Mouse (Mus musculus) spleen, adult 2 months (tissue): ENCODE measurements at regions not wholly inside any gene's neighbourhood (a gene's known extent, or its start where the extent isn't known, plus 50 kb on each side); places are given as distances from the start of the nearest gene placed in this dataset.
A peak's percentile ranks its signal among the peaks of the same experiment; 100 is the strongest.

ENCODE experiments used
- DNase-seq, 2 experiments: peaks; one replicate each; pipeline versions ENCODE4 v3.0.0 to v3.0.0-alpha.2; 2012 to 2021; ENCODE audit warnings: low spot score in 2 of 2, low read depth in 1 of 2
- H3K27ac ChIP-seq: fragments of 200-500 bp; 2 replicates; pipeline ENCODE4 v1.5.1; 2012; ENCODE audit warnings: low read length, inconsistent platforms; ENCODE audit not compliant: insufficient read depth
- H3K27me3 ChIP-seq: fragments of 200-500 bp; 2 replicates; pipeline ENCODE4 v1.6.1; 2012; ENCODE audit warnings: mild to moderate bottlenecking, moderate library complexity, low read length, inconsistent platforms; ENCODE audit not compliant: control insufficient read depth, insufficient read depth
- H3K36me3 ChIP-seq: fragments of 200-500 bp; 2 replicates; pipeline ENCODE4 v1.6.1; 2012; ENCODE audit warnings: mild to moderate bottlenecking, low read length, inconsistent platforms; ENCODE audit not compliant: control insufficient read depth, insufficient read depth
- H3K4me1 ChIP-seq: fragments of 200-500 bp; 2 replicates; pipeline ENCODE4 v1.6.1; 2011; ENCODE audit warnings: inconsistent platforms; ENCODE audit not compliant: control insufficient read depth, insufficient read depth, insufficient read length
- H3K4me3 ChIP-seq: fragments of 200-500 bp; 2 replicates; pipeline ENCODE4 v1.5.1; 2011; ENCODE audit warnings: mild to moderate bottlenecking, inconsistent platforms; ENCODE audit not compliant: insufficient read depth, insufficient read length; ENCODE audit errors: extremely low read depth
- CTCF ChIP-seq: fragments of 200-500 bp; IDR thresholded peaks from 2 replicates; pipeline ENCODE4 v1.5.1; 2011; ENCODE audit warnings: mild to moderate bottlenecking, inconsistent platforms; ENCODE audit not compliant: insufficient read depth, insufficient read length, insufficient replicate concordance; ENCODE audit errors: extremely low read depth
- POLR2A ChIP-seq: fragments of 200-500 bp; IDR thresholded peaks from 2 replicates; pipeline ENCODE4 v1.6.1; 2011; ENCODE audit warnings: low read depth, low read length, inconsistent platforms
- WGBS: fragments of 180-500 bp; shearing (Covaris S2); methylation state at CpG from one replicate; pipeline ENCODE4 v1.1.7; 2018; 5-methylcytosine and 5-hydroxymethylcytosine counted together

GRCm38 (mm10) chr8:125349290-125350025, 220.2 kb downstream of the Sipa1l2 start:
- no peak overlapping the region for H3K27ac ChIP-seq
- DNase-seq: no peak
- 65% methylated on average over 7 of the region's 7 CpGs for WGBS
- no peaks in the 10 kb centered on the region for H3K27me3 ChIP-seq
- no peaks in the 10 kb centered on the region for H3K4me1 ChIP-seq
- H3K4me3 ChIP-seq: no peak overlapping the region
- no peaks in the 10 kb centered on the region for H3K36me3 ChIP-seq
- TF ChIP-seq POLR2A (no peak), CTCF (no peak)

- DNase-seq: no peak
- TF ChIP-seq POLR2A (no peak), CTCF (no peak)
- Histone ChIP-seq H3K4me1 (peaks cover 4% of the 10 kb centered on the region; the same call in 1 of the 2 replicates), H3K4me3 (no peak overlapping the region), H3K27ac (no peak overlapping the region), H3K27me3 (no peaks in the 10 kb centered on the region), H3K36me3 (no peaks in the 10 kb centered on the region)
- WGBS: 86% methylated on average over 8 of the region's 8 CpGs
These were observed 223.4 kb downstream of the Sipa1l2 start for GRCm38 (mm10) chr8:125346182-125346581.

DNA sequence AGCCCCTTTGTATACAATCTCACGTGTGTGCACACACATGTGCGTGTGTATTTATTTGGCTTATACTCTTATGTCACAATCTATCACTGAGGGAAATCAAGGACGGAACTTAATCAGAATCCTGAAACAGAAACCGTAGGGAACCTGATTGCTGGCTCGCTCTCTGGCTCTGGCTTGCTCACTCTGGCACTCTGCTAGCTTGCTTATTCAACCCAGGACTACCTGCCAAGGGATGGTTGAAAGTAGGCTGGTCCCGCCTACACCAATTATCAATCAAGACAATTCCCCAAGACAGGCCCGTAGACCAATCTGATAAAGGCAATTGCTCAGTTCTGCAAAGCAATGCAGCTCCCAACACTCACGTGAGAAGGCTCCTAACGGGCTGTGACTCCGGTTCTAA, 224.0 kb downstream of the Sipa1l2 start:
- Histone ChIP-seq H3K4me3 (no peak overlapping the region), H3K4me1 (peaks cover 4% of the 10 kb centered on the region; the same call in 1 of the 2 replicates), H3K27ac (no peak overlapping the region), H3K36me3 (no peaks in the 10 kb centered on the region), H3K27me3 (no peaks in the 10 kb centered on the region)
- no peak for DNase-seq
- no peak for TF ChIP-seq CTCF
- TF ChIP-seq POLR2A: no peak
- 92% methylated on average over 10 of the region's 10 CpGs for WGBS

GRCm38 (mm10) chr8:125343867-125344266, 225.7 kb downstream of the Sipa1l2 start:
- TF ChIP-seq POLR2A (no peak), CTCF (no peak)
- WGBS: 30% methylated on average over 9 of the region's 9 CpGs
- Histone ChIP-seq H3K27me3 (no peaks in the 10 kb centered on the region), H3K36me3 (no peaks in the 10 kb centered on the region), H3K4me3 (no peak overlapping the region), H3K4me1 (peaks cover 4% of the 10 kb centered on the region; the same call in 1 of the 2 replicates), H3K27ac (no peak overlapping the region)
- peak in 1 of 2 experiments; percentile 22 for DNase-seq

DNA sequence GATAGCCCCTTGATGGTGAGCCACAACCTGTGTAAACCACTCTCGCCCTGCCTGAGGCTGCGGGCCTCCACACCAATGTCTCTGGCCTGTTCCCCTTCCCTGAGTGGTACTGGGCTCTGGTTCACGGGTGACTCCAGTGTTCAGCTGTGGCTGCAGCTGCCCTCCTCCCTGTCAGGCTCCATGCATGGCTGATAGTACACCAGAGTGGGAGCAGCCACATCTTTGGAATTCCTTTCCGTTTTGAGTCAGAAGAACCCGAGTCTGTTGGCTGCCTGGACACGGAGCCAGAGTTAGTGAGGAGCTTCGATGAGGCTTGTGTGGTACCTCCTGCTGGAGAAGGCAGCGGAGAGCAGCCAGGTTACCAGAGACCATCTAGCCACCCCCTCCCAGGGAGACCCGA, 227.1 kb downstream of the Sipa1l2 start:
- H3K36me3 ChIP-seq: no peaks in the 10 kb centered on the region
- no peak for DNase-seq
- no peak overlapping the region for H3K4me3 ChIP-seq
- WGBS: 82% methylated on average over 9 of the region's 9 CpGs
- no peak overlapping the region; the same call in 1 of the 2 replicates for H3K27ac ChIP-seq
- peaks cover 4% of the 10 kb centered on the region; the same call in 1 of the 2 replicates for H3K4me1 ChIP-seq
- H3K27me3 ChIP-seq: no peaks in the 10 kb centered on the region
- TF ChIP-seq CTCF (no peak), POLR2A (no peak)

- TF ChIP-seq CTCF (no peak), POLR2A (no peak)
- Histone ChIP-seq H3K4me1 (peaks cover 4% of the 10 kb centered on the region; the same call in 1 of the 2 replicates), H3K4me3 (no peak overlapping the region), H3K27ac (no peak overlapping the region), H3K27me3 (no peaks in the 10 kb centered on the region), H3K36me3 (no peaks in the 10 kb centered on the region)
- 91% methylated on average over 4 of the region's 4 CpGs for WGBS
- DNase-seq: no peak
These were observed 228.0 kb downstream of the Sipa1l2 start for GRCm38 (mm10) chr8:125341606-125342005.

DNA sequence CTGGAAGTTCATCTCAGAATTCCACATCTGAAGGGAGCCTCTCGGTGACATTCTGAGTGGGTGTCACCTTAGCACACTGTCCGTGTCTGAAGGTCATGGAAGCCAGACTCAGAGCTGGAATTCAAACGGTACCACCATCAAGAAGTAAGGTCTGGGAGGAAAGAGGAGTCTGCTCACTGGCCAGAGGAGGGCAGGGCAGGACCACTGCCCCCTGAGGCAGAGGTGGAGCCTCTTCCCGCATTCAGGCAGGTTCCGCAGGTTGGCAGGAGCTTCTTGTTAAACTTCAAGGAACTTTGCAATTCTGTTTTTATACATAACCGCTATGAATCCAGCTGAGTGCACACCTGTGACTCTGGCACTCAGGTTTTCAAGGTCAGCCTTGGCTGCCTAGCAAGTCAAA, 231.4 kb downstream of the Sipa1l2 start:
- Histone ChIP-seq H3K27ac (no peak overlapping the region), H3K4me3 (no peak overlapping the region), H3K36me3 (no peaks in the 10 kb centered on the region), H3K27me3 (no peaks in the 10 kb centered on the region), H3K4me1 (no peaks in the 10 kb centered on the region)
- DNase-seq: no peak
- TF ChIP-seq POLR2A: no peak
- TF ChIP-seq CTCF: no peak
- 74% methylated on average over 6 of the region's 6 CpGs for WGBS
